15 mouse cellular contexts compared by ENCODE assay signal in genomic region chr9:47323051-47323450, GRCm38 (mm10).
DNase-seq lines count a peak whose midpoint lies in the region; ATAC-seq and TF ChIP-seq lines count a peak whose summit lies in the region.
"Had no signal": no experiment of that assay in that cellular context is flagged by ENCODE, and none has a peak within 500 bp of the region (broad histone marks: within the 10 kb centered on the region; RNA-seq: fewer than 3 reads in every experiment).

No protein-coding gene starts in this region.

- H3K4me3 ChIP-seq in kidney, embryonic 14.5 days (ENCODE audit: low read length): no peak overlapping the region
- H3K4me3 ChIP-seq in lung, embryonic 15.5 days: no peak overlapping the region
- H3K4me3 ChIP-seq in lung, postnatal 0 days (ENCODE audit: low read depth, low read length): no peak overlapping the region
- no peak overlapping the region for H3K4me3 ChIP-seq in embryonic facial prominence, embryonic 15.5 days (replicated peaks)
- H3K4me3 ChIP-seq: forebrain, embryonic 12.5 days; hindbrain, embryonic 10.5 days had no signal

- no peaks in the 10 kb centered on the region for H3K36me3 ChIP-seq in kidney, embryonic 14.5 days (ENCODE audit: control insufficient read depth, insufficient read depth, low read length)
- no peaks in the 10 kb centered on the region for H3K36me3 ChIP-seq in lung, embryonic 15.5 days
- H3K36me3 ChIP-seq in lung, postnatal 0 days (ENCODE audit: insufficient read depth, low read length): no peaks in the 10 kb centered on the region
- H3K36me3 ChIP-seq in embryonic facial prominence, embryonic 15.5 days: no peaks in the 10 kb centered on the region
- H3K36me3 ChIP-seq: forebrain, embryonic 12.5 days; G1E; hindbrain, embryonic 10.5 days had no signal

- TF ChIP-seq EP300 in lung, postnatal 0 days (IDR thresholded peaks at IDR 0.05): no peak

- H3K9me3 ChIP-seq in kidney, embryonic 14.5 days (ENCODE audit: control insufficient read depth, low read length): no peaks in the 10 kb centered on the region
- H3K9me3 ChIP-seq in lung, embryonic 15.5 days: no peaks in the 10 kb centered on the region
- no peaks in the 10 kb centered on the region for H3K9me3 ChIP-seq in lung, postnatal 0 days (ENCODE audit: low read length)
- no peaks in the 10 kb centered on the region for H3K9me3 ChIP-seq in embryonic facial prominence, embryonic 15.5 days (replicated peaks)
- H3K9me3 ChIP-seq: forebrain, embryonic 12.5 days; hindbrain, embryonic 10.5 days had no signal

- DNase-seq in kidney, postnatal 36 days: no peak
- DNase-seq in lung, postnatal 0 days (ENCODE audit: low spot score): no peak
- no peak for DNase-seq in layer of hippocampus, adult 9-11 months
- no peak for DNase-seq in right cerebral cortex, adult 18-20 months
- DNase-seq: cerebellum, adult 9-11 months; gastrocnemius, postnatal 25 days; kidney, adult 18-20 months; thymus, postnatal 36 days had no signal

- H3K4me1 ChIP-seq in kidney, embryonic 14.5 days (ENCODE audit: control insufficient read depth, insufficient read depth, low read length): no peaks in the 10 kb centered on the region
- H3K4me1 ChIP-seq in lung, embryonic 15.5 days: peaks cover 3% of the 10 kb centered on the region; the same call in 1 of the 2 replicates
- H3K4me1 ChIP-seq in lung, postnatal 0 days (ENCODE audit: insufficient read depth, low read depth, low read length): no peaks in the 10 kb centered on the region; the same call in 1 of the 2 replicates
- H3K4me1 ChIP-seq in embryonic facial prominence, embryonic 15.5 days: peaks cover 12% of the 10 kb centered on the region; the same call in 1 of the 2 replicates

- H3K4me2 ChIP-seq in kidney, embryonic 14.5 days (replicated peaks; ENCODE audit: low read depth, low read length): no peak overlapping the region
- no peak overlapping the region for H3K4me2 ChIP-seq in lung, embryonic 15.5 days
- H3K4me2 ChIP-seq in lung, postnatal 0 days (replicated peaks; ENCODE audit: low read depth, low read length): no peak overlapping the region
- H3K4me2 ChIP-seq in embryonic facial prominence, embryonic 15.5 days (replicated peaks): no peak overlapping the region
- H3K4me2 ChIP-seq: forebrain, embryonic 12.5 days had no signal

- TF ChIP-seq CTCF in lung, postnatal 0 days (IDR thresholded peaks at IDR 0.05): no peak

- no peaks in the 10 kb centered on the region for H3K27me3 ChIP-seq in kidney, embryonic 14.5 days (ENCODE audit: control insufficient read depth, insufficient read depth, low read length)
- no peaks in the 10 kb centered on the region for H3K27me3 ChIP-seq in lung, embryonic 15.5 days
- H3K27me3 ChIP-seq in lung, postnatal 0 days (replicated peaks; ENCODE audit: insufficient read depth, low read length): no peaks in the 10 kb centered on the region
- no peaks in the 10 kb centered on the region for H3K27me3 ChIP-seq in embryonic facial prominence, embryonic 15.5 days

- 40% methylated on average over 5 of the region's 5 CpGs for WGBS in kidney, embryonic 14.5 days
- 62% methylated on average over 5 of the region's 5 CpGs for WGBS in lung, embryonic 15.5 days
- 51% methylated on average over 5 of the region's 5 CpGs for whole genome bisulfite sequencing in lung, postnatal 0 days
- WGBS in embryonic facial prominence, embryonic 15.5 days: 12% methylated on average over 5 of the region's 5 CpGs

- no peak overlapping the region for H3K27ac ChIP-seq in kidney, embryonic 14.5 days (ENCODE audit: low read depth, low read length)
- no peak overlapping the region for H3K27ac ChIP-seq in lung, embryonic 15.5 days
- no peak overlapping the region for H3K27ac ChIP-seq in lung, postnatal 0 days (ENCODE audit: low read length)
- no peak overlapping the region for H3K27ac ChIP-seq in embryonic facial prominence, embryonic 15.5 days (replicated peaks)
- H3K27ac ChIP-seq: forebrain, embryonic 12.5 days; hindbrain, embryonic 10.5 days; liver, embryonic 14.5 days had no signal

- ATAC-seq in kidney, embryonic 14.5 days (ENCODE audit: low FRiP score, low TSS enrichment): peak; percentile 39; the same call in 1 of the 2 replicates
- ATAC-seq in lung, embryonic 15.5 days (ENCODE audit: borderline replicate concordance, extremely low read depth, low FRiP score, low TSS enrichment): peak; percentile 46; the same call in 1 of the 2 replicates
- ATAC-seq in lung, postnatal 0 days: no peak
- ATAC-seq in embryonic facial prominence, embryonic 15.5 days (ENCODE audit: insufficient number of reproducible peaks, low FRiP score, low TSS enrichment, low read depth): peak; percentile 79

- no peak overlapping the region for H3K9ac ChIP-seq in kidney, embryonic 14.5 days (ENCODE audit: low read depth, low read length)
- no peak overlapping the region for H3K9ac ChIP-seq in lung, embryonic 15.5 days
- H3K9ac ChIP-seq in lung, postnatal 0 days (replicated peaks; ENCODE audit: low read depth): no peak overlapping the region
- no peak overlapping the region for H3K9ac ChIP-seq in embryonic facial prominence, embryonic 15.5 days
- H3K9ac ChIP-seq: forebrain, embryonic 12.5 days; liver, embryonic 14.5 days had no signal
